Mouse (Mus musculus): Measurements from ENCODE around the gene Sptb.

DNA sequence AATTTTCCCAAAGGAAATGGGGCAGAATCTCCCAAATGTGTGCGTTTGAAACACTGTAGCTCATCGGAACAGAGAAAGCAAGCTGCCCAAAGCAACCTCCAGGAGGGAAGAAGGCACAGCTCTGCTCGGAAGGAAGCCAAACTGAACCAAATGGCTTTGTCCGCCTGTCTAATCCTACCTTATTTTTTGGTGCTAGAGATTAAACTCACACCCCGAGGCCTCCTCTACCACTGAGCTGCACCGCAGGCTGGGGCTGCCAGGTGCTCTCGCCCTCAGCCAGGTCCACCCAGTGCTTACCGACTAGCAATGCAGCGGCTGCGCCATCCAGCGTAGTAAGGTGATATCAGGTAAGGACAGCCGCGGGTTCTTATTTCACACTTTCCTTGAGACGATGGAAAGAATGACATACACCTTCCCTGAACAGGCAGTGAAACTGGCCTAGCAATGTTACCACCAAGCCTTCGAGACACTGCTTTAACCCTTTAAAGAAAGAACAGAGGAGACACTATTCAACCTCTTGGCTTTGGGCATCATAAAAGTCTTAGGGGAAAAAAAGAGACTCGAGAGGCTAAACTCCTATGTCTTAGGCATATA lies 40.6 kb upstream of the Sptb start:
- TF ChIP-seq E2F4 (IDR thresholded peaks at IDR 0.05; ENCODE audit: borderline replicate concordance, low read depth, low read length), result no peak
- no peak for TF ChIP-seq POLR2A (IDR thresholded peaks at IDR 0.05; ENCODE audit: control insufficient read depth in 1 of 2, insufficient read depth in 1 of 2, low read depth in 1 of 2, low read length in 2 of 2, poor library complexity in 1 of 2)
- TF ChIP-seq JUND (IDR thresholded peaks at IDR 0.05; ENCODE audit: low read depth, low read length), result no peak
- no peak for TF ChIP-seq EP300 (IDR thresholded peaks at IDR 0.05; ENCODE audit: low read depth in 1 of 2, low read length in 2 of 2)
- TF ChIP-seq ELF1 (IDR thresholded peaks at IDR 0.05; ENCODE audit: low read depth, low read length), result no peak
- TF ChIP-seq ZC3H11A (IDR thresholded peaks at IDR 0.05; ENCODE audit: low read depth, low read length), result no peak
- no peak for TF ChIP-seq MYC (IDR thresholded peaks at IDR 0.05; ENCODE audit: low read depth, low read length)
- no peak for TF ChIP-seq USF1 (IDR thresholded peaks at IDR 0.05; ENCODE audit: low read depth, low read length)
- TF ChIP-seq CTCF (IDR thresholded peaks at IDR 0.05 in 2 of 3, conservative IDR thresholded peaks at IDR 0.05 in 1 of 3; ENCODE audit: control insufficient read depth in 1 of 3, insufficient read depth in 1 of 3, low read depth in 2 of 3, low read length in 3 of 3, poor library complexity in 1 of 3, severe bottlenecking in 1 of 3), result no peak

Data from MEL (cell line).